Mouse (Mus musculus): ENCODE measurements at regions not wholly inside any gene's neighbourhood (a gene's known extent, or its start where the extent isn't known, plus 50 kb on each side); places are given as distances from the start of the nearest gene placed in this dataset.

- TF ChIP-seq CTCF (IDR thresholded peaks at IDR 0.05; ENCODE audit: extremely low read depth, insufficient read length, insufficient replicate concordance, low read depth, low read length) (no peak), POLR2A (IDR thresholded peaks at IDR 0.05; ENCODE audit: low read depth, low read length) (no peak)
Measured at GRCm38 (mm10) chr14:29847661-29848060, 120.4 kb upstream of the Selenok start.

All from small intestine, adult 2 months (tissue).